Mouse (Mus musculus) thymus, postnatal 36 days (tissue): ENCODE data around the gene Hoxa9.

ENCODE experiments used
- DNase-seq, 2 experiments: peaks; one replicate each; pipeline ENCODE4 v3.0.0; 2022; ENCODE audit warnings: mixed read lengths in 2 of 2

Hoxa9 gene

DNA sequence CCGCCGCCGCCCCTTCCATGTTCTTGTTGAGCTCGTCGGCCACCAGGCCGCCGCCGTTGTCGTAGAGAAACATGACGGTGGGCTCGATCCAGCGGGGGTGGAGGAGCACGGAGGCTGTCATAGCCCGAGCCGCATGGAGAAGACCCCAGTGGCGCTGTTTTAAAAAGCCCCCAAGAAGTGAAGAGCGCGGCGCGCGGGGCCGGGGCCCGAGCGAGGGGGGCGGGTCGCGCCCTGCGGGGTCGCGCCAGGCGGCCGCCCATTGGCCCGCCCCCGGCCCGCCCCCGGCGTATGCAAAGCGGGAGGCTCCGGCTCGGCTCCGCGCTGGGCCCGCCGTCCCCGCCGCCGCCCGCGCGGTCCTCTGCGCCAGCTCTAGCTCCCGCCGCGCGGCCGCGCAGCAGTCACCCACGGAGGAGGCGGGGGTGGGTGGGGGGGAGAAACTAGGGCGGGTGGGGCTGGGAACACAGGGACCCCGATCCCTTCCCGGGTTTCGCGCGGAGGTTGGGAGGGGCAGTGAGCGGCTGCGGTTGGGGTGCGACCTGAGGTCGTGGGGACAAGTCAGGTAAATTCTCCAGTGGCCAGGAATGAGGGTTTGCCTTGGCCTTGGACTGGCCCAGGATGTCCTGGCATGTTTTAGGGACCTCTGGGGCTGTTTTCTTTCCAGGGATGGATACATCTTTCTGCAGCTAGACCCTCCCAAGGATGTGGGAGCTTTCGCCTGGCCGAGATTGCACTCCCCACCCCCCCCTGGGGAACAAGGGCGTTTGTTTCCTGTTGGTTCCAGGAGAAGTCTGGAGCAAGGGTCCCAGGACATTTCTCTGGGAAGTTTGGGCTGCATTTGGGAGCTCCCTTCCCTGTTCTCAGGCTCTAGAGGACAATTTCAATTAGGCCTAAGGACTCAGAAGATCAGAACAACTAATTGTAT is 30.0 kb upstream of the Hoxa9 start, which contains the start of gene Hoxa13:
Gene Hoxa13, minus strand, starts transcription at position 227 of the 922 bp plus-strand sequence.
- DNase-seq = peak; percentile 66 to 69

DNA sequence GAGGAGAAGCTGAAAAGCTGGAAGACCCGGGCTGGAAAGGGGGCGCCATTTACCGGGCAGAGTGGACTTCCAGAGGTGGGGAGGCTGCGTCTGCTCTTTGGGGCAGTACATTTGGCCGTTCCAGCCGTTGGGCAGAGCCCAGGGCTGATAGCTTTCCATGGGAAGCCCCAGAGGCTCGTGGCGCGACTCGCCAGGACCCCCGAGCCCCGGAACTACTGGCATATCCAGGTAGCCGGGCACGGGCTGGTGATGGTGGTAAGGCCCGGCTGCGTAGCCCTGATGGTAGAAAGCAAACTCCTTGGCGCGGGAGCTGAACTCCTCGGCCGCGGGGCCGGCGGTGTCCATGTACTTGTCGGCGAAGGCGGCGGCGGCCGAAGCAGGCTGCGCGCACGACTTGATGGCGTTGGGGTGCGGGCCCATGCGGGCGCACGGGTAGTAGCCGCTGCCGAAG is 28.9 kb upstream of the Hoxa9 start:
- peak in 1 of 2 experiments; percentile 26 for DNase-seq

GRCm38 (mm10) chr6:52259081-52259790 is 28.3 kb upstream of the Hoxa9 start:
- DNase-seq = no peak

DNA sequence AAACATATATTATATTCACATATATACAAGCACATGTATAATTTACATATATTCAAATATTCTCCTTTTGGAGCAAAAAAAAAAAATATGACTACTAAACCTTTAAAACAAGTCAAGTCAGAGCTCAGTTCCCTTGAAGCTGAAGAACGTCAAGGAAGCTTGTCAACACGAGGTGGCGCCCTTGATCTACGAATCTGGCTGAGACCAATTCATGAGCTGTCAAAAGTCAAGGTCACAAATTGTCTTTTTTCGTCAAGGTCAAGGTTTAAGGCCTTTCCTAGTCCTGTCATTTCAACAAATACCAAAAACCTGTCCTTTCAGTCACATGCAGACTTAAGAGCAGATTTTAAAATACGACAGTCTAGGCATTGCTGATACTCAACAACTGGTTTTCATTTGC is 26.1 kb upstream of the Hoxa9 start:
- peak; percentile 77 to 83 for DNase-seq

DNA sequence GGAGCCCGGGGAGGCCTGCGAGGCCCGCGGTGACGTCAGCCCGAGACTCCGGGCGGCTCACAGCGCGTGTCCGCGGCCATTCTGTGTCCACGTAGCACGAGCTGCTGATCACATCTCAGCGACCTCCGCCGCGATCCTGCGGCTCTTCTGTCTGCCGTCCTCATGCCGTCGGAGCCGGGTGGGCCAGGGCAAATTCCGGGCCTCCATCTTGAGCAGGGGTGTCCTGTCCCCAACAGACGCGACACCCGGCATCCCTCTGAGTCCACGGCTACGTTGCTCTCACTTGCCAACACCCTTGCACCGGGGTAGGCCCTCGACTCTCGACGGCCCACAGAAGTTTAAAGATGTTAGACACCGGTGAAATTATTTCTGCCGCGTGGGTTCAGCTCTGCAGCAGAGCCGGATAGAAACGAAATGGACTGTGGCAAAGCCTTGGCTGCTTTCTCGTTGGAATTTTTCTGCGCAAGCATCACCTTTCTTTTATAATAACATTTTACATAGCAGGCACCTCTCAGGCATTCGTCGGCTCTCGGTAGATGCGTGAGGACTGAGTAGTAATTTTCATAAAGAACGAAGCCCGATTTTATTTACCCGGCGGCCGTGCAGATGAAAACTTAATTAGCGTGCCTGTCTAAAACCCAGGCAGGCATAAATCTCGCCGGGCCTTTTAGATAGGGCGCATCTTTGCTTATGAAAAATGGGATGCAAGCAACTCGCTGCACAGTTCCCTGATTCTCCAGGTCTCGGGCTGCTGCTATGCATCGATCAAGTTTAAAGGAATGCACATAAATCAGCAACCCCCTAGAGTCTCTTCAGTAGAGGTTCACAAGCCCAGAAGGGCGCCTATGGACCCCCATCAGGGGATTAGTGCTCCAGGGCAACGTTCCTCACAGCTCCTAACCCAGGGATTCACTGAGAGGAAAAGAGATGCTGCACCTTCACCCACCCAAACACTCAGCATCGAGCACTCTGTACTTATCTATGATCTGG is 22.9 kb upstream of the Hoxa9 start:
- no peak for DNase-seq

DNA sequence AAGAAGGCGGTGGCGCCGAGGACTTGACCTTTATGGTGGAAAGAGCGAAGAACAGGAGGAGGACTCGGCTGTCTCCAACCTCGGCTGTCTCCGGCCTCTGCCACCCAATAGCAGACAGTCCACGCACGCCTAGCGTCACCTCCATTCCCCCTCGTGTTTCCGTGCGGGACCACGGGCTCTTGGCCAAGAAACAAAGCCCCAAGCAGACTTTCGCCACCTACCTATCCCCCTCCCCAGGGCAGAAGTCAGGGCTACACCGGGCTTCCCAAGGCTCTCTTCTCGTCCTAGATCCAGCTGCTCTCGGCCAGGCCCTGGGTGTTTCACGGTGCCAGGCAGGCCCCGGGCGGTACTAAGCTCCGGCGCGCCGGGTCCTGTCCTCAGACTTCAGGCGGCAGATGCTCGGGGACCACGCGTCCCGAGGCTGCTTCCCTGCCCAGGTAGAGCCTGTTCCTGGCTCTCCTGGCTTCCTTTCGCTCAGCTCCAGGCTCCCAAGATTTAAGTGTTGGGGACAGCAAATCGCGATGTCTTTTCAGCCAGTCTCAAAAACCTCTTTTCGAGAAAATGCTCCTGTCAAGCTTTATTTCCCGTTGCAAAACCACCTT is 22.0 kb upstream of the Hoxa9 start:
- DNase-seq = no peak

DNA sequence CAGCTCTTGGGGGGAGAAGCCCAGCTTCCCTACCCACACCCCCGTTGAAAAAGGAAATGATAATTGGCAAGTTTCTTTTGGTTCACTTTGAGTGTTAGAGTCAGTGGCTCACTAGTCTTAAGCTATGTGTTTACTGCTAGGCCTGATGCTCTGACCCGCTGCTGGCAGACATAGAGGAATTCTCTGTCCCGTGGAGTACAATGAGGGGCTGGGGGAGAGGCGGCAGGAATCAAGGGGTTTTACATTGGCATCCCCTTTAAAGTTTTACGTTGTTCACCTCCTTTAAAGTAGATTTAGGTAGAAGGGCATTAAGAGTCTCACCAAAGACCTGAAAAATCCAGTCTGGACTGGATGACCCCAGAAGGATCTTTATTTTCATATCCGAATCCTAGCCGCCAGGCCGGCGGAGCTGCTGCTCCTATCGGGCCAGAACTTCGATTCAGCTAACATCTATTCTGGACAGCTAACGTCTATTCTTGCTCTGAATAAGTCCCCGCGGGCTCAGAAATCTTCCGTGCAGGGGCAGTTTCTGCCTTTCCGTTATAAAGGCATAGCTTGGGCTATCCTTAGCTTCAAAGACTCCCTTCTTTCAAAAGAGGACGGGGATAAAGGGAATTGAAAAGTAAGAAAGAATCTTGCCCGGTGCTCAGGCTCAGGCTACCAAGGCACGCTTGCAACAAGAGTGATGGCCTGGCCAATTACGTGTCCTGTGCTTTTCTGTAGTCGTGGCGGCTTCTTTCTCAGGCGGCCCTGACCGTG is 21.3 kb upstream of the Hoxa9 start:
- DNase-seq = no peak

DNA sequence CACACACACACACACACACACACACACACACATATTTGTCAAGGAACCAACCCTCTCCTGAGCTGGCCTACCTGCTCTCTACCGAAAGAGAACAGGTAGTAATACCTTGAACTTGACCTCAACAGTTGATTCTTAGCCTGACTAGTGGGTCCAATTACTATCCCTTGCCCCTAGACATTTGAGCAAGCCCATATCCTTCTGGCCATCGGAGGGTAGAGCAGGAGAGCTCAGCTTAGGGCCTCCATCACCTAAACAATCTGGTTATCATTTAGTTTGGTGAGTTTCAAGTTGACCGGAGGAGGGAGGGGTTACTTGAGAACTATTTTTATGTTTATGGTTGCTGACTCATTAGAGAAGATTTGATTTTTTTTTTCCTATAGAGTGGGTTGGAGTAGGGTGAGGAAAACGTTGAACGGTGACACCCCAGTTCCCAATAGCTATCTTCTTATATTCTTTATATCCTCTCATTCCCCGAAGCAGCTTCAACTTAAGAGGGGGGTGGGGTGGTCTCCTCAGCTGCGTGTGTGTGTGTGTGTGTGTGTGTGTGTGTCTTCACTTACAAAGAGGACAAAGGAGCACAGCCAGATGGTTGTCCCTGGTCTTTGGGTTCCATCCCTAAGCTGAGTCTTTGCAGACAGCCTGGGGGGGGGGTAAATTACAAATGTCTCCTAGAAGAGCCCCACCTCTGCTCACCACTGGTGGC is 20.4 kb upstream of the Hoxa9 start:
- DNase-seq = no peak

- no peak for DNase-seq
Measured at GRCm38 (mm10) chr6:52249826-52250225, 18.9 kb upstream of the Hoxa9 start.

GRCm38 (mm10) chr6:52249415-52249738 is 18.5 kb upstream of the Hoxa9 start:
- DNase-seq = no peak

DNA sequence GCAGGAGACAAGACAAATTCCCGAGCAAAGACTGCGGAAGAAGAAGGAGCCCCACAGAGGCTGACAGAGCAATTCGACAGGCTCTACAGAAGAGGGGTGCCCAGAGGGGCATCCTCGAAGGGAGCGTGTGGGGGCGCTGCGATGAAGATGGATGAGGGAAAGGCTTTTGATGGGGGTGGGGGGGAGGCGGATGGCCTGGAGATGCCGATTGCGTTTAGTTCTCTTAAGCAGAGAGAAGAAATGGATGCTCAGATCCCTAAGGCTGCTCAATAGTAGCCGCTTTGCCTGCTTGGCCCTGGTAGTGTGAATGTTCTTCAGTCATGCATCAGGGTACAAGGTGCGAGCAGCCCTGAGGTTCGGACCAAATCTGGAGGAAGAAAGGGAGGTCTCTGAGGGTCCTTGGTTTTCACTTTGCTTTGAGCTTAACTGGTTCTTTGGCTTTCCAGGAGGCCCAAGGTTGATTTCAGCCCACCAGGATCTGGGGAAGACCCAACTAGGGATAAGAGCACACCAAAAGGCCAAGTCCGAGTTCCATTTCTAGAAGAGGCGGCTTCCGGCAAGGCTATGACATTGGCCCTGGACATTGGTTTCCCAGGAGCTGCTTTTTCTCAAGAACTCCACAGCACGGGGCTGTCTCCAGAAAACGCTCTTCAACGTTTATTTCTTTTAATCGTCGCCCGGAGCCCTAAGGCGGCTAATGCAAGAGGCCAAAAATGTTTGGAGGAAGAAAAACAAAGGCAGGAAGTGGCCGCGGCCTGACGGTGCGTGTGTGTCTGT is 17.9 kb upstream of the Hoxa9 start:
- no peak for DNase-seq

GRCm38 (mm10) chr6:52247766-52248637 is 17.1 kb upstream of the Hoxa9 start:
- DNase-seq = no peak

GRCm38 (mm10) chr6:52246916-52247315 is 16.0 kb upstream of the Hoxa9 start:
- DNase-seq = no peak

DNA sequence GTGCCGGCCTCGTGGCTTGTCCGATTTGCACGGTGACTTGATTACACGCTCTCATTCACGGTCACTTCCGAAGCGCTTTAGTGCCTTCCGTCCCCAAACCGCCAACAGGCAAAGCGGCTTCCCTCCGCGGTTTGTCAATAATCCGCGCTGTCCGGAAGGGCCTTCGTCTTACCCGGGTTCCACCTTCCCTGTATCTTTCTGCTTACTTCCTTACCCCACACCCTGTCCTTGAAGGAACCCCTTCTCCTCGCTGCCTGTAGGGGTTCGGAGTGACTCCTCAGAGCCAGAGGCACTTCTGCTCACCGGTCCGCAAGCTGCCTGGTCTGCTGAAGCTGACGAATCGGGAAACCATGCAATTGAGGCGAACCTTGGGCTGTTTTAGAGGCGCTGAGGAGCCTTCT is 15.5 kb upstream of the Hoxa9 start:
- no peak for DNase-seq

GRCm38 (mm10) chr6:52245757-52246142 is 14.9 kb upstream of the Hoxa9 start, which contains the start of gene Hoxa11:
Hoxa11 (minus strand) TSS chr6:52245810.
- no peak for DNase-seq

DNA sequence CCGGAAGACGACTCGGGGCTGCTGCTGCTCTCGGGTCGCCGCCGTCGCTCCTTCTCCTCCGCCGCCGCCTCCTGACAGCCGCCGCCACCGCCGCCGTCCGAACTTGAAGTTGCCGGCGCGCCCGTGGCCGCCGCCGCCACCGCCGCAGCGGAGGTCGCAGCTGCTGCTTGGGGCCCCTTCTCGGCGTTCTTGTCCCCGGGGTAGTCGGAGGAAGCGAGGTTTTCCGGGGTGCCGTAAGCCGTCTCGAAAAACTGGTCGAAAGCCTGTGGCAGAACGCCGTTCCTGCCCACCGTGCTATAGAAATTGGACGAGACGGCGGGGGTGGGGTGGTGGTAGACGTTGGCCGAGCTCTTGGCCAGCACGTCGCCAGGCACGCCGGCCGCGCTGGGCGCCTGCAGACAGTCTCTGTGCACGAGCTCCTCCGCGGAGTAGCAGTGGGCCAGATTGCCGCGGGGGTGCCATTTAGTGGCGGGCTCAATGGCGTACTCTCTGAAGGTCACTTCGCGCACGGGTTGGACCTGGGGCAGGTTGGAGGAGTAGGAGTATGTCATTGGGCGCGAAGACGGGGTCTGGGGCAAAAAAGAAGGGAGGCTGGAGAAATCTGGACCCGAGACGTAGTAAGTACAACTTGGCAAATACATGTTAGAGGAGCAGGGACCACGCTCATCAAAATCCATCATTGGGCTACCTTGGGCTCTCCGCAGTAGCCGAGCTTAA is 14.3 kb upstream of the Hoxa9 start:
- no peak for DNase-seq

DNA sequence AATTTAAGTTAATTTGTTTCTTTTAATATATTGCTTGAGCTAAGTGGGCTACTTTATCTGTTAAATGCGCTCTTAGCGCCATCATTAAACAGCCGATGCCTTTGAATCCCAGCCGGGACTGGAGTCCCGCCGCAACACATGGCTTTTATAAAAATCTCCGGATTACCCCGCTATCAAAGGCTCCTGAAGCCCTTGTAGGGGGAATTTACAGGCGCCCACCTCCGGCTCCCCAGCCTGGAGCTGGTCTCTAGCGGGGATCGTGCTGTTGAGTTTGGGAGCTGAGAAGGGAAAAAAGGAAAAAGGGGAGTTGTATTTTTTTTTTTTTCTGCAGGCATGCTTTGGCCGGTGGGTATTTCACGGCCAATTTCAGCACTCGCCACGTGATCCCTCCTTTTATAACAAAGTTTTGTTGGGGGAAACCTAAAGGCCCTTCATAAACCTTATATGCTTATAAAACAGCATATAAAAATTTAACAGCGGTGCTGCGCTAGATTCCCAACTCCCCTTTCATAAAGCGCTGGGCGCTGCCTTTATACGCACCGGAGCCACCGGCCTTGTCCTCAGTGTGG is 13.7 kb upstream of the Hoxa9 start:
- no peak for DNase-seq

DNA sequence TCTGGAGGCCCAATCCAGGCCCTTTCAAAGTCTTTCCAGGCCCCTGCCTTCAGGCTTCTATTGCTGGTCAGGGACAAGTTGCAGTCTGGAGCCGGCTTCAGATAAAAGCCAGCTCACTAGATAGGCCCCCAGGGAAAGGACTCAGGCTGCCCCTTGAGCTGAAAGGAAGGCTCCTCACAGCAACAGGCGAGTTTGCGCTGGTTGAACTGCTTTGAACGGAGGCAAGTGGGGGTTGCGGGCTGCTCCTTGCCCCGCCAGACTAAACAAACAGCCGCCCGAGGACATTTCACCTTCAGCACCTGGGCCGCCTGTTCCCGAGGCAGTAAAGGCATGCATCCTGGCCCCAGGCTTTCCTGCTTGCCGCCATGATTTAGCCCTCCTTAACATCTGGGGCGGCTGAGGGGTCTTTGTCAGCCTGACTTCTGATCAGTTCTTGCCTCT is 12.8 kb upstream of the Hoxa9 start:
- no peak for DNase-seq
